Mouse (Mus musculus) heart, postnatal 10 days (tissue): ENCODE data around the gene Aldh3a1. TPM values are rescaled to one million over a fixed set of nuclear protein-coding genes. Genes with fewer than 3 reads are reported as not detected.
A peak's percentile ranks its signal among the peaks of the same experiment; 100 is the strongest.

ENCODE experiments used
- DNase-seq, 2 experiments: peaks; one replicate each; pipeline ENCODE4 v3.0.0; 2021
- intact Hi-C: fragments of 180-260 bp; cut with DNase I; formaldehyde crosslinking; loops from one replicate; pipeline ENCODE4 v1.15.1; 2025
- total RNA-seq, 2 experiments: library from RNA; stranded (reverse); gene quantifications; 2 replicates each; pipeline ENCODE4 v1.2.3; 2021

Gene Aldh3a1
- total RNA-seq, 2 experiments from 2014 or later: 0.45 to 0.89 TPM

DNA sequence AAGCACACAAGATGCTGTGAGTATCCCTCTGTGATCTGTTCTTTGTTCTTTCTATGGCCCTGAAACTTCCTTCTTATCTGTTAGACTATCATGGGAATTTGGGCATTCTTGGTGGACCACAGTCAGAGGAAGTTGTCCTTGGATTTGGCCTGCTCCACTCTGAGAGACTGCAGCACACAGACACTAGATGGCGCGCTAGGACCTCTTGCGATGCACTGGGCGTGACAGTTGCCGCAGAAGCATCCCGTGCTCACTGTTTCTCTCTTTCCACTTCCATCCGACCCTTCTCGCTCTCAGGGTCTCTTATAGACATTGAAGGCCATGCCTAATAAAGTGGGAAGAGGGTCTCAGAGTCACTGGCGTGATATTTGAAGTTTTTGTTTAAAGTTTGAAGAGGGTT, 13.9 kb upstream of the Aldh3a1 start:
- peak; percentile 85 to 92 for DNase-seq
- intact Hi-C loops: loop anchor here (1.0 to 10.0 kb wide), 5 partner anchors 37 to 311 kb away; partner anchors contain the start of gene B9d1

DNA sequence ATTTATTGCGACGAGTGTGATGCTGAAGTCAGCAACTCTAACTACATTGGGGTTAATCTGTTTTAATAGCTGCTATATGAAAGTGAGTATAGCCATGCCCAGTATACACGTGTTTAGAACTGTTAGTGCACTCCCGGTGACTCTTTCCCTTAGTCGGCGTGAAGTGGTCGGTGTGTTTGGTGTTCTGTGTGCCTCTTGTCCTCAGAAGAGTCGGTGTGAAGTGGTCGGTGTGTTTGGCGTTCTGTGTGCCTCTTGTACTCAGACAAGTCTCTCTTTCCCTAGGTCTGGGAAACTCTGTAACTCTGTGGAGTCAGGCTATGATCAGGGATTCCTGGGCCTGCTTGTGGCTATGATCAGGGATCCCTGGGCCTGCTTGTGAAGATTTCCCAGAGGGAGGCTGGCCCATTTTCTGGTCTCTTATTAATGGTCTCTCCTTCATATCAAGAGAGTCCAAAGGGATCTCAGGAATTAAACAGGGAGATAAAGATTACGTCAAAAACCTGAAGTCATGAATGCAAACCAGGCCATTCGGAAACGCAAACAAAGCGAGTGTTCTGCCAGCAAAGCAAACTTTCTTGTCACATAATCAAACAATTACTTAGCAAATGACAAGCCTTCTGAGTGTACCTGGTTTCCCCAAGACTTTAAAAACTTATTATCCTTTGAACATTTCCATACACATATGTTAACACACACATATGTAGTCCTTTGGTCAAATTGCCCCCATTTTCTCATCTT, 10.6 kb upstream of the Aldh3a1 start:
- intact Hi-C loops: loop anchor here (10.0 kb wide), 1 partner anchor 308 kb away; the partner anchor contains the start of gene B9d1
- DNase-seq: no peak

DNA sequence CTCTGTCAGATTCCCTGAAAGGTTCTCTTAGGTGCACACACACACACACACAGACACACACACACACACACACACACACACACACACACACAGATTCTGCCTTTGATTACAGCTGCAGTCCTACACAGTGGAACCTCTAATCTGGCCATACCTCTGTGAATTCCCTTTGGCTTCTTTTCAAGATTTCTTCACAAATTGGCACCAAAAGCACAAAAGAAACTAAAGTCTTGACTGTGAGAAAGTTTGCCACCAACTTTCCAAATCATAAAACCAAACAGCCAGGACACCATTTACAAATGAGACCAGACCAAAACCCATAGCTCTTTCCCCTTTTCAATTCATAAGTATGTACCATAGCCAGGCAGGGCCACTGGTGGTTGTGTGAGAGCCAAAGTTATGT, 9.4 kb upstream of the Aldh3a1 start:
- DNase-seq: no peak
- intact Hi-C loops: loop anchor here (10.0 kb wide), 1 partner anchor 307 kb away; the partner anchor contains the start of gene B9d1

DNA sequence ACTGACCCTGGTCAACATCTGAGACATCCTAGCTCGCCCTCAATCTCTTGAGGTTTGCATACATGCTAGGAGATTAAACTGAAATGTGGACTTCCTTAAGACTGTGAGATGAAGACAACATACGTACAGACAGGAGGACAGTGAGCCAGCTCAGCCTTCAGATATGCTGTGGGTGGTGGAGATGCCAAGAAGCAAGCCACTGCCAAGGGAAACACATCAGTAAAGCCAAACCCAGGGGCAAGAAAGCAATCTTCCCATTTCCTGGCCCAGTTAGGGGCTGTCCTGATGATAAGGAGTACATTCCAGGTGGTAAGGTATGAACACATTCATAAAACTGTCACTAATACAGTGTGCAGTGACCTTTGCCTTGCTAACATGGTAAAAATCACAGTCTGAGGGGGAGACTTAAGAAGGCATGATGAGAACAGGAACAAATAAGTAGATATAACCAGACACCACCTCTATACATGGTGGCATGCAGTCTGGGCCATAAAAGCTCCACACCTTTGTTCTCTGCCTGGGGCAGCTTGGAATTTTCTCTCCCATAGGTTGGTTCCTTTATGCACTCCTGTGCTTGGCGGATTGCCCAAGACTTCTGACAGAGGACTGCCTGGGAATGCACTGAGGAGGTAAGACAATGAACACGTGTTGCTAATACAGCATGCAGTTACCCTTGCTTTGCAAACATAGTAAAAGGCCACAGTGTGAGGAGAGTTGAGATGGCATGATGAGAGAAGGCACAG, 7.5 kb upstream of the Aldh3a1 start:
- DNase-seq: no peak
- intact Hi-C loops: loop anchor here (10.0 kb wide), 1 partner anchor 305 kb away; the partner anchor contains the start of gene B9d1

DNA sequence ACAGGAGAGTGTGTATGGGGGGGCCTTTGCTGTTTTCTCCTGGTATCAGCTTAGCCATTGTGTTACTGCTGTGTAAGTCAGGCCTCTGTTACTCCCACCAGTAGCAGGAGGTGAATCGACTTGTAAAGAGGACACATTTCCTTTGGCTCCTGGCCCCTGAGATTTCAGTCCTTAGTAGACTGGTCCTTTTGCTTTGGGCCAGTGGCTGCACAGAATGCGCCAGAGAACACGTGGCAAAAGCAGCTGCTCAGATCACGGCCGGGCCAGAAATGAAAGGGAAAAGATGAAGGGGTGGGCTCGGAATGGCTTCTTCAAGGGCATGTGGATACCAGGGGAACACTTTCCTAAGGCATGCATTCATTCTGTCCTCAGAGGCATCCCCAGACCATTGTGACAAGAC, 5.2 kb upstream of the Aldh3a1 start:
- intact Hi-C loops: no loop called here
- no peak for DNase-seq

DNA sequence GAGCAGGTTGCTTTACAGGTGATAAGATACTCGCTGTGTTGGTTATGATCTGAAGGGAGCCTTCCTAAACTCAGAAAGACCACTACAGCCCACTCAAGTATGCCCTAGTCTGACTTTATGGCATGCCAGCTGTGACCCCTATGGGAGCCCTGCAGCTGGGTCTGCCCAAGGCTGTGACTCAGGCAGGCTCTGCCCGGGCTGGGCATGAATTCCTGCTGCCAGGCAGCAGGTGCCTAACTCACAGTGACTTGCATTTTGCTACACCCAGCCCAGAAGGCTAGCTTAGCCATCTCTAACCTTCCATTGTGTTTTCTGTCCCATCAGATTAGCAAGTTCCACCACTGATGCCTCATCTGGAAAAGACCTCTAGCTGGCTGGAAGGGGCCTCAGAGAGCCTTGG, 4.5 kb upstream of the Aldh3a1 start:
- intact Hi-C loops: no loop called here
- DNase-seq: no peak

DNA sequence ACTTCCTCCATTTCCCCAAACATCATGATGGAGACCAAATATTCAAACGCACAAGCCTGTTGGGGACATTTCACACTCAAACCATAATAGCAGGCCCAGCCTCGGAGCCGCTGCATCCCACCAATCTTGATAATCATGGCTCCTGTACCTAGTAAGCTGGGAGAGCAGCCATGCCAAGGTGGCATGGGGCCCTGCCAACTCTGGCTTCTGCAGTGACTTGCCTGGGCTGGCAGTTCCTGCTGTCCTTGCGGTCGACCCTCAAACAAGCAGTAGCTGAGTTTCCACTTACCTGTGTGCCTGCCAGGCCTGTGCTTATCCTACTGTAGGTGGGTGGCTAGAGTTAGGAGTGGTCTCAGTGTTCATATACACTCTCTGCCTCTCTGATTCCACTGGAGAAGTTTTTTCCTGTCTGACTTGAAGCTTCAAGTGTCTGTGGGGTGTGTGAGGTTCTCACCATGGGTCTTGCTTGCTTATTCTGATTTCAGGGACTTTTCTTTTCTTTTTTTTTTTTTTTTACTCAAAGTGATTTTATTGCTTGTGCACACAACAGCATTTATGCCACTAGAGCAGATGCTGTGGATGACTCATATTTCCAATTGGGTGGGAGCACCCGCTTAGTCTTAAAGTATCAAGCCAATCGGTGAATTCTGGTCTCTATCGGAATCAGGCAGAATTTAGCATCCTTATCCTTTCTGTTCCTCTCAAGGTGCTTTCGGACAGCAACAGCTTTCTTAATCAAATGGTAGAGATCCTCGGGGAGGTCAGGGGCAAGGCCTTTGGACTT, 2.0 kb upstream of the Aldh3a1 start:
- intact Hi-C loops: no loop called here
- DNase-seq: peak; percentile 28 to 35

DNA sequence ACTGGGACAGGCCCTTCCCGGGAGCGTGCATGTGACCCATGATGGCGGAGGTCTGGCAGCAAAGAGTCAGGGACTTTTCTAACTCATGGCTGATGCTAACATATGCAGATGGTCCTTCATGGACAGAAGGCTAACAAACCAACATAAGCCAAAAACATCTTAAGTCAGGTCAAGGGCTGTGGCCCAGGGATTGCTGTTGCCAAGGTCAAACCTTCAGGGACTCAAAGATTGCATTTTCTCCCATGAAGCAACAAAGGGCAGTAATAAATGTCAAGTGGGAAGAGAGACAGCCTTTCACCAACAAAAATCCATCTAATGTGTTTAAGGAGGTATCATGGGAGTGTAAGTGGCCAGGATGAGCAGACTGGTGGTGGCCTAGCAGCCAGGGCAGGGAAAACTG, 1.2 kb upstream of the Aldh3a1 start:
- intact Hi-C loops: no loop called here
- no peak for DNase-seq

DNA sequence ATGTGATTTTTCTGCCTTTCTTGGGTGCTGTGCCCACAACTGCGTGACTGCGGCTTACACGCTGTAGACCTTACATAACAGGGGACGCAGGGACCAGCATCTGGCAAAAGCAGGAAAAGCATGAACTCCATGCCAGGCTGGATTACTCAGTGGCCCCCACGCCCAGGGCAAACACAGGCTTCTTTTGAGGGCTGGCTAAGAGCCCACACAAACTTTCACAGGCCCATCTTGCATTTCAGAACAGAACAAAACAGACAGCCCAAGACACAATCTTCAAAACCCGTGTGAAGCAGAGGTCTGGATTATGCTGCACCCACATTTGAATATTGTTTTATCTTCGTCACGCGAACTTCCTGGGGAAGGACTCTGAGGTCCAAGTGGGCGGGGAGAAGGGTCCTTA, 979 bp downstream of the Aldh3a1 start:
- DNase-seq: no peak

DNA sequence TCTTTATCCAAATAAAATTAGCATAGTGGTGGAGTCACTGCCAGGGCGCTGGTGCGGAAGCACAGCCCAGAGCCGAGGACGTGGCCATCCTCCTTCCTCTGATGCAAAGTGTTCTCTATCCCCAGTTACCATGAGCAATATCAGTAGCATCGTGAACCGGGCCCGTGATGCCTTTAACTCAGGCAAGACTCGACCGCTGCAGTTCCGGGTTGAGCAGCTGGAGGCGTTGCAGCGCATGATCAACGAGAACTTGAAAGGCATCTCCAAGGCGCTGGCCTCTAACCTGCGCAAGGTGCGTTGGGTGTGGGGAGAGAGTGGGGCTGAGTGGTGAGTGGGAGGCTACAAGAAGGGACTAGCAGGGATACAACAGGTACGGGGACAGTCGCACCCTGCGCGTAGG, 4.8 kb downstream of the Aldh3a1 start:
- intact Hi-C loops: no loop called here
- DNase-seq: no peak

More for the DNA sequence above, 979 bp downstream of the Aldh3a1 start:
- intact Hi-C loops: no loop called here

DNA sequence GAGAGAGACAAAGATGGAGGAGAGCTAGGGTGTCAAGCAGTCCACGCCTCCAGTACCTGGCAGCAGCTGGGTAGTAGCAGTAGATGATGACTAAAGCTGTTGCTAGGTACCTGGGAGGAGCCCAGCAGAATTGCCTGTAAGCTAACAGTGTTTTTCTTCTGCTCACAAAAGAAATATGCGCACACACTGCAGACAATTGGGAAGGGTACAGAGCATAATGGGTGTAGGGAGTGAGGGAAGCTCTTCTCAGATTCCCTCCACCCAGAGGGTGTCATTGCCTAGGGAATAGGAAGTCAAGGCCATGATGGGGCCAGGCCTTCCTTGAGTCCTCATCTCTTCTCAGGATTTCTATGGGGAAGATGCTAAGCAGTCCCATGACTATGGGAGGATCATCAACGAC, 8.6 kb downstream of the Aldh3a1 start:
- DNase-seq: no peak
- intact Hi-C loops: no loop called here

DNA sequence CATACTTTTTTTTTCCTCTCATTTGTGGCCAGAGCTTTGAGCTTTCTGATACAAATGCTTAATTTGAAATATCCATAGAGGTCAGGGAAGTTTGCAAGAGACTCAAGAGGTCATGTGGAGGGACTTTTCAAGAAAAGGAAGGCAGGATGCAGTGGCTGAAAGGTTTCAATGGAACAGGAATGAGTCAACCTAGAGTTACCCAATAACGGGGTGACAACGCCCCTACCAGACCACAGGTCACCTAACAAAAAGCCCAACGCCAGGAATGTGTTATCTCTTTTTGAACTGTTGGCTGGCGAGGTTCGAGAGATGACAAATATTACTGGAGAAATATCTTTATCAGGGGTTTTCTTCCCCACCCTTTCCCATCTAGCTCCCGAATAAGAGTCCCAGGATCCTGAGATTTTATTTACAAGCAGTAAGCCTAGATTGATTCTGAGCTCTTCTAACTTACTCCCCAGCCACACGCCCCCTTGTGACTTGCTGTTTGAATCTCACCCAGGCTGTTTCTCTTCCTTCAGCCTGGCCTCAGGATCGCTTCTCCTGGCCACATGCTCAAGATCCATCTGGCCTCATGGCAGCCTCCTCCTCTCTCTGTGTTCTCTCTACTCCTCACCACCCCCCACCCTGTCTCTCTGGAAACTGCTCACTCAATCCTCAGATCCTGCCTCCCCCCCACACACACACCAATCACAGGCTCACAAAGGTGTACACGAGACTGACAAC, 13.0 kb downstream of the Aldh3a1 start:
- intact Hi-C loops: no loop called here
- peak in 1 of 2 experiments; percentile 19 for DNase-seq

DNA sequence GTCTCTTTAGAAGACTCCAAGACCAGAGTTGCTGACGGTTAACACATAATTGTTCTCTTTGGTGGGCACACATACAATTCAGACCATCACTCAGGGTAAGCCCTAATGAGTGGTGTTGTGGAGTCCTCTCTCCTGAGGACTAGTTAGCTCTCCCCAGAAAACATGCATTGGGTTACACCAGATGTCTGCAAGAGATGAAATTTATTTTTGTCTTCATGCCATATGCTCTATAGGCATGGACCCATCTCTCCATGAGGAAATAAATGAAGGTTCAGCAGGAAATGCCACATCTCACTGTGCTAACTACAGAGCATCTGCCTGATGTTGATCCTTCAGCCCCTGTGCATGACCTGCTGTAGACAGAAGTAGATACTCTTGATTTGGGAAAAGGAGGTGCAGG, 14.7 kb downstream of the Aldh3a1 start:
- intact Hi-C loops: no loop called here
- DNase-seq: no peak

DNA sequence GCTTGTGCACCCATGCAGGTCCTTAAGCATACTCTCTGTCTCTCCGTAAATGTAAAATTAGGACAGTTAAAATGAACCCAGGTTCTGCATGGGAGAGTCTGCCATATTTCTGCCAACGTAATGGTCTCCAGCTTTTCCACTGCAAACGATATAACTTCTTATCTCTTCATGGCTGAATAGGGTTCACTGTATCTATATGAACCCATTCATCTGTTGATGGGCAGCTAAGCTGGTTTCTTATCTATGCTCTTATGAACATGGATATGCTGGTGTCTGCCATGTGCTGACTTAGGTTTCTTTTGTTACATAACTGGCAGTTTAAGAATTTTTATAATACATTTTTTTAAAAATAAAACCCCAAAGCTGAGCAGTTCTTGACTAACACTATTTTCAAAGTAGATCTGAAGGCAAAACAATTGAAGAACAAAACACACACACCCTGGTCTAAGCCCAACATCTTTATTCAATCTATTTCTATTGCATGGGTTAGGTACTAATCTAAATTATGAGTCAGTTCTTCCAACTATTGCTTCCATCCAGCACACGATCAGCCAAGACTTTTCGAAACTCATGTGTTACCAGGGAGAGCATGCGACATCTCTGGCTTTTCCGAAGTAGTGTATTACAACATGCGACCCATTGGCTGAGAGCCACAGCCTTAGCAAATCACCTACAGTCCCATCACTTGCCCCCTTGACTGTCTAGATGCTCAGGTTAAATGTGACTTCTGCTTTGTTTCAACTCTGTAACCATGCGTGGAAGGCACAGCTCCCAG, 15.8 kb downstream of the Aldh3a1 start:
- DNase-seq: no peak
- intact Hi-C loops: no loop called here

DNA sequence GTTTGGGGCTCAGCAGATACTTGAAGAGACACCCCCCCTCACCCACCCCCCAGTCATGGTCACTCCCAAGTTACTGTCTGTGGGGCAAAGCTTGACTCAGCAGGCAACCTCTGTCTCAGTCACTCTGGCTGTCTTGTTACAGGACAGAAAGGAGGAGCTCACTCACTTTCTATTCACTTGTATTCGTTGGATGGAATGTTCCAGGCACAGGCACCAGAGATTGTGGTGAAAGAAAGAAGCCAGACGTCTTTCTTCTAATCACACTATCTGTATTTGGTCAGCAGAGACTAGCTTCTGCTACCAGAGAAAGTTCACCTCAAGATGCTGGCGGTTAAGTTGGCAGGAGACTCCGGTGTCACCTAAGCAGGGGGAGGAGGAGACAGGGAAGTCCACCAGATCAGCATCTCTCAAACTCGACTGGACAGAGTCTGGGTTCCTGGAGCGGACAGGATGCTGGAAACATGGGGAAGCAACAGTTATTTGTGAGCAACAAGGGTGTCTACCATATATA, 17.0 kb downstream of the Aldh3a1 start:
- intact Hi-C loops: no loop called here
- DNase-seq: no peak

DNA sequence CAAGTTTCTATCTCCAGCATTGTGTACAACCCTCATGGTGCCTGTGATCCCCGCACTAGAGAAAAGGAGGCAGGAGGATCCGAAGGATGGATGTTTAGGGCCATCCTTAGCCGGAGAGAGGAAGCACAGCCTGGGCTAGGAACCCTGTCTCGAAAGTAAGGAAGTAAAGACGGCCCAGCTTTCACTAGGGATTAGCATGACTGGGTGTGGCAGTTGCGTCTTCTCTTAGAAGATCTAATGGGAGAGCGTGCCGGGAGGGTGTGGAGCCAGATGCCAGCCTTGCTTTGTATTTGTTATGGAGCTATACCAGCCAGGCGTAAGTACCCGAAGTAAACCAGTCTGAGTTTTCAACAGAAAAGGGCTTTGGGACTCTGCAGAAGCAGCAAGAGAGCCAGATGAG, 17.6 kb downstream of the Aldh3a1 start:
- intact Hi-C loops: no loop called here
- DNase-seq: no peak

DNA sequence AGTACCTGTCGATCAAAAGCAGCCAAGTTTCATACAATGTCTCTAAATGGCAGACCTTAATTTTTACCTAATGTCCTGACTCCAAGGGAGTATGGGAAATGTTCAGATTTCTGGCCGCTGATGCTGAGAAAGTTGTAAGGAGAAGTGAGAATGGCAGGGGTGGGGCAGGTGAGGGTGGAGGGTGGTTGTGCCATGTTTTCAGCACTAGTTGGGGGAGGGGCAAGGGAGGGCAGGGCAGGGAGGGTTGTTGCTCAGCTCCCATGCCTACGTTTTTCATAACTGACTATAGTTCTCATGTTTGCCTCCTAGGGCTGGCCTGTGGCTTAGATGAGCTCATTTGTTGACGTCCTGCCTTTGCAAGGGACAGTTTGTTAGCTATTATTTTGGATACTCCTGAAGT, 18.2 kb downstream of the Aldh3a1 start:
- DNase-seq: no peak
- intact Hi-C loops: no loop called here

DNA sequence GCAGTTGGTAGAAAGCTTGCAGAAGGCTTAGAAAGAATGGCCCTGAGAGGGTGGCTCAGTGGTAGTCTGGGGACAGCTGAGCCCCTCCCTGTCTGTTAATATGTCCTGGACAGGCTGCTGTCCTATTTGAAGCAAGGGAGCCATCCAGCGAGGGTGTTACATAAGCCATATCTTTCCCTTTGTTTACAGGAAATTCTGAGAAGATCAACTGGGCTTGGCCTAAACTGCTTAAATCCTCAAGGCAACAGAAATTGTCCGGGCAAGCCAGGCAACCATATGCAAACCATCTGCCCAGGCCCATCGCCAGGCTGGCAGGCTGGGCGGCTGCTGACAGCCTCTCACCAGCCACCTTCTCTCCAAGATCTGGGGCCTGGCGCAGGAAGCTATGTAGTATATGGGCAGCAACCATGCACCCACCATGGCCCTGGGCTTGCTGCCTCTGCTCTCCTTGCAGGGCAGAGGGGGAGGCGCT, 18.6 kb downstream of the Aldh3a1 start:
- DNase-seq: peak; percentile 80 to 81
- intact Hi-C loops: no loop called here

DNA sequence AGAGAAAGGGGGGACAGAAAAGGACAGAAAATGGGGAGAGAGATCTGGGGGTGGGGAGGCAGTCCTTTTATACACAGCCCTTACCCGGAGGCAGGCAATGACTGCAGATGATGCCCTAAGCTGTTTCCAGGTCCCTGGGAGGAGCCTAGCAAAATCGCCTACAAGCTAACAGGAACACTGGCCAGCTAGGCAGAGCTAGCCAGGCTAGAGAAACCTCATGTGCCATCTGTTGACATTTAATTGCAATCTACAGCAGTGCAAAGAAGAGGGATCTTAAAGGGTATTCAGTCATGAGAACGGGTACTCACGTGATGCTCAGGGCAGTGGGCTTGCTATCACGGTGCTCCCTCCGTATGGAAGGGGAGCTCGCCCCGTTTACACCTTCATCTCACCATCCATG, 20.5 kb downstream of the Aldh3a1 start:
- intact Hi-C loops: no loop called here

More for the DNA sequence above, 20.5 kb downstream of the Aldh3a1 start:
- no peak for DNase-seq
